In the genomic region with DNA sequence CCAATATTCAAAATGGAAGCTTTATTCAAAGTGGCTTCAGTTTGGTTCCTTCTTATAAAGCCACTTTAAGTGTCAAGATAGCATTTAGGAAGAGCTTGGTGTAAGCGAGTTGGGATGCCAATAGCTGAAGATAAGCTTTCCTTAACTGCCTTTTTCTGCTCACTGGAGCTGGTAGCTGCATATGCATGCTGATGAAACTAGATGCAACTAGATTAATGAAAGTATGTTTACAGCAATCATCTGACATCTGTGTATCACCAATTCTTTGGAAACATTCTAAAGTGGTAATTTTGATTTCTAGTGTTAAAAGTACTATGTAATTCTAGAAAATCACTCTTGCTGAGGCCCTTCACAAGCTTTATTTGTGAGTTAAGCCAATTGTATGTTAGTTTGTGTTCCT, we compare ENCODE assay signal across 25 mouse cellular contexts.
"Had no signal": no experiment of that assay in that cellular context is flagged by ENCODE, and none has a peak within 500 bp of the region (broad histone marks: within the 10 kb centered on the region; RNA-seq: fewer than 3 reads in every experiment).

No protein-coding gene starts in this region.

- H3K27me3 ChIP-seq: embryonic facial prominence, embryonic 12.5 days; embryonic facial prominence, embryonic 13.5 days; embryonic facial prominence, embryonic 15.5 days; forebrain, embryonic 12.5 days; forebrain, embryonic 13.5 days; forebrain, embryonic 15.5 days had no signal

- H3K4me1 ChIP-seq: embryonic facial prominence, embryonic 10.5 days; embryonic facial prominence, embryonic 12.5 days; embryonic facial prominence, embryonic 13.5 days; embryonic facial prominence, embryonic 15.5 days; forebrain, embryonic 10.5 days; forebrain, embryonic 12.5 days; forebrain, embryonic 13.5 days; forebrain, embryonic 15.5 days had no signal

- H3K9ac ChIP-seq: embryonic facial prominence, embryonic 12.5 days; embryonic facial prominence, embryonic 13.5 days; embryonic facial prominence, embryonic 15.5 days; forebrain, embryonic 12.5 days; forebrain, embryonic 13.5 days; forebrain, embryonic 15.5 days; forebrain, postnatal 0 days had no signal

- H3K4me2 ChIP-seq: embryonic facial prominence, embryonic 12.5 days; embryonic facial prominence, embryonic 13.5 days; embryonic facial prominence, embryonic 15.5 days; forebrain, embryonic 12.5 days; forebrain, embryonic 13.5 days; forebrain, embryonic 15.5 days had no signal

- H3K36me3 ChIP-seq: embryonic facial prominence, embryonic 10.5 days; embryonic facial prominence, embryonic 12.5 days; embryonic facial prominence, embryonic 13.5 days; embryonic facial prominence, embryonic 15.5 days; forebrain, embryonic 10.5 days; forebrain, embryonic 12.5 days; forebrain, embryonic 15.5 days had no signal

- H3K4me3 ChIP-seq: embryonic facial prominence, embryonic 10.5 days; embryonic facial prominence, embryonic 12.5 days; embryonic facial prominence, embryonic 13.5 days; embryonic facial prominence, embryonic 15.5 days; erythroblast, embryonic 14.5 days; forebrain, embryonic 10.5 days; forebrain, embryonic 12.5 days; forebrain, embryonic 13.5 days; forebrain, embryonic 15.5 days; gastrocnemius, adult 2 months; heart, adult 2 months had no signal

- DNase-seq: cerebellum, adult 9-10 months; cerebellum, adult 9-11 months; cerebellum, postnatal 10 days; cerebellum, postnatal 14 days; cerebellum, postnatal 25 days; cerebellum, postnatal 36 days; embryo, embryonic 11 days; forebrain, postnatal 0 days; gastrocnemius, adult 2 months; gastrocnemius, postnatal 10 days; gastrocnemius, postnatal 14 days; gastrocnemius, postnatal 25 days; gastrocnemius, postnatal 36 days; heart, adult 11 months; heart, adult 18-20 months; heart, adult 2 months had no signal

- H3K9me3 ChIP-seq: embryonic facial prominence, embryonic 10.5 days; embryonic facial prominence, embryonic 12.5 days; embryonic facial prominence, embryonic 13.5 days; embryonic facial prominence, embryonic 15.5 days; forebrain, embryonic 10.5 days; forebrain, embryonic 12.5 days; forebrain, embryonic 13.5 days; forebrain, embryonic 15.5 days had no signal

- H3K27ac ChIP-seq: embryonic facial prominence, embryonic 10.5 days; embryonic facial prominence, embryonic 12.5 days; embryonic facial prominence, embryonic 13.5 days; embryonic facial prominence, embryonic 15.5 days; forebrain, embryonic 10.5 days; forebrain, embryonic 12.5 days; forebrain, embryonic 13.5 days; forebrain, embryonic 15.5 days; gastrocnemius, adult 2 months; heart, adult 2 months had no signal
